Mouse (Mus musculus) liver, adult 2 months (tissue): ENCODE results near the gene Eif3f. TPM values are rescaled to one million over a fixed set of nuclear protein-coding genes. Genes with fewer than 3 reads are reported as not detected.

Source experiments
- DNase-seq: peaks from one replicate; pipeline ENCODE4 v3.0.0-alpha.2; 2011; ENCODE audit warnings: low read depth, low spot score; ENCODE audit errors: extremely low read depth
- H3K27ac ChIP-seq: fragments of 200-500 bp; replicated peaks from 2 replicates; pipeline ENCODE4 v1.5.1; 2012; ENCODE audit warnings: low read depth, mild to moderate bottlenecking, control low read depth, inconsistent platforms, low read length; ENCODE audit not compliant: insufficient read depth
- H3K27me3 ChIP-seq: fragments of 200-500 bp; 2 replicates; pipeline ENCODE4 v1.6.1; 2012; ENCODE audit warnings: mild to moderate bottlenecking, moderate library complexity, low read length, inconsistent platforms; ENCODE audit not compliant: control insufficient read depth, insufficient read depth
- H3K36me3 ChIP-seq: fragments of 200-500 bp; 2 replicates; pipeline ENCODE4 v1.6.1; 2012; ENCODE audit warnings: low read length, inconsistent platforms; ENCODE audit not compliant: control insufficient read depth, insufficient read depth
- H3K4me1 ChIP-seq: fragments of 200-500 bp; 2 replicates; pipeline ENCODE4 v1.6.1; 2011; ENCODE audit warnings: low read length; ENCODE audit not compliant: control insufficient read depth, insufficient read depth
- H3K4me3 ChIP-seq: fragments of 200-500 bp; 2 replicates; pipeline ENCODE4 v1.5.1; 2011; ENCODE audit warnings: low read depth, mild to moderate bottlenecking, control low read depth, low read length, moderate library complexity; ENCODE audit not compliant: insufficient read depth
- H3K79me2 ChIP-seq: fragments of 200-500 bp; 2 replicates; pipeline ENCODE4 v1.6.1; 2012; ENCODE audit warnings: inconsistent platforms, mild to moderate bottlenecking, low read length, moderate library complexity; ENCODE audit not compliant: control insufficient read depth, insufficient read depth
- H3K9ac ChIP-seq: fragments of 200-500 bp; 2 replicates; pipeline ENCODE4 v1.6.1; 2012; ENCODE audit warnings: low read depth, mild to moderate bottlenecking, control low read depth, inconsistent platforms, low read length
- CTCF ChIP-seq: fragments of 200-500 bp; IDR thresholded peaks from 2 replicates; pipeline ENCODE4 v1.5.1; 2011; ENCODE audit warnings: low read depth, low read length, control low read depth
- POLR2A ChIP-seq: fragments of 200-500 bp; IDR thresholded peaks from 2 replicates; pipeline ENCODE4 v1.6.1; 2011; ENCODE audit warnings: low read length, control low read depth; ENCODE audit not compliant: insufficient read depth; ENCODE audit errors: extremely low read depth
- WGBS: fragments of 180-500 bp; shearing (Covaris S2); methylation state at CpG from one replicate; pipeline ENCODE4 v1.1.7; 2018; 5-methylcytosine and 5-hydroxymethylcytosine counted together
- polyA plus RNA-seq: library from polyadenylated mRNA; depleted of rRNA; stranded (reverse); fragments of >200 nt; gene quantifications from 2 replicates; pipeline ENCODE4 v1.2.3, GENCODE M21; 2012
- total RNA-seq: library from RNA; depleted of rRNA; stranded (reverse); fragments of >200 nt; gene quantifications from 2 replicates; pipeline ENCODE4 v1.2.3, GENCODE M21; 2014

The Eif3f gene
- total and polyA plus RNA-seq, 2 experiments = 20.6 to 47.2 TPM

- no peak for DNase-seq
Measured at GRCm38 (mm10) chr7:108952801-108953200, 18.6 kb downstream of the Eif3f start.

GRCm38 (mm10) chr7:108954185-108954584, 20.0 kb downstream of the Eif3f start:
- H3K9ac ChIP-seq = no peak overlapping the region
- H3K27ac ChIP-seq = no peak overlapping the region
- WGBS = 46% methylated on average over 4 of the region's 4 CpGs
- peak; percentile 32 for DNase-seq
- peak; percentile 39; the same call in 1 of the 2 replicates for TF ChIP-seq CTCF
- TF ChIP-seq POLR2A = no peak
- no peaks in the 10 kb centered on the region; the same call in 1 of the 2 replicates for H3K27me3 ChIP-seq
- H3K4me1 ChIP-seq = no peaks in the 10 kb centered on the region
- no peak overlapping the region for H3K4me3 ChIP-seq
- H3K79me2 ChIP-seq = no peaks in the 10 kb centered on the region
- no peaks in the 10 kb centered on the region for H3K36me3 ChIP-seq

More at GRCm38 (mm10) chr7:108952801-108953200, 18.6 kb downstream of the Eif3f start:
- H3K27me3 ChIP-seq = no peaks in the 10 kb centered on the region; the same call in 1 of the 2 replicates
- no peak overlapping the region for H3K9ac ChIP-seq
- H3K79me2 ChIP-seq = no peaks in the 10 kb centered on the region
- no peak overlapping the region for H3K27ac ChIP-seq
- no peaks in the 10 kb centered on the region for H3K36me3 ChIP-seq
- TF ChIP-seq CTCF (no peak), POLR2A (no peak)
- H3K4me3 ChIP-seq = no peak overlapping the region
- no peaks in the 10 kb centered on the region for H3K4me1 ChIP-seq
- 75% methylated on average over 6 of the region's 6 CpGs for WGBS

DNA sequence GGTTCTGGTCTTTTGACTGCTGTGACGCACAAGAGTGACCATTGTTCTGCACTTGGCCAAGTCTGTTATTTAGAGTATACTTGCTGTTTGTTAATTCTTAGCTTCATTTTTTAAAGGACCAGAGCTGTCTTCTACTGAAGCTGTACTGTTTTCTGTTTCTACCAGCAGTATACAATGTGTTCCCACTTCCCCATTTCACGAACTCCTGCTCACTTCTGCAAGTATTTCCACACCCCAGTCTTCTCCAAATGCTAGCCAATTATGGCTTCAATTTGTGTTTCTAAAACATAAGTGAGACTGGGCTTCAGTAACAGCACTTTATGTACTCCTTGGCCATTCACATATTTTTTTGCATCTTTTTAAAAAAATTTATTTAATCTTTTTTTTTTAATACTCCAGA, 23.5 kb downstream of the Eif3f start:
- H3K79me2 ChIP-seq = no peaks in the 10 kb centered on the region
- no peak overlapping the region for H3K4me3 ChIP-seq
- TF ChIP-seq POLR2A (no peak), CTCF (no peak)
- no peaks in the 10 kb centered on the region for H3K4me1 ChIP-seq
- H3K27ac ChIP-seq = no peak overlapping the region
- H3K27me3 ChIP-seq = no peaks in the 10 kb centered on the region
- no peak for DNase-seq
- WGBS = 74% methylated on average over 2 of the region's 2 CpGs
- no peaks in the 10 kb centered on the region for H3K36me3 ChIP-seq
- no peak overlapping the region for H3K9ac ChIP-seq

- Histone ChIP-seq H3K79me2 (no peaks in the 10 kb centered on the region), H3K4me3 (no peak overlapping the region), H3K4me1 (no peaks in the 10 kb centered on the region), H3K27ac (no peak overlapping the region), H3K27me3 (no peaks in the 10 kb centered on the region), H3K36me3 (no peaks in the 10 kb centered on the region), H3K9ac (no peak overlapping the region)
- no peak for DNase-seq
- TF ChIP-seq CTCF = no peak
- TF ChIP-seq POLR2A = no peak
- WGBS = 18% methylated on average over 2 of the region's 2 CpGs
Measured at GRCm38 (mm10) chr7:108965968-108966367, 31.8 kb downstream of the Eif3f start.

DNA sequence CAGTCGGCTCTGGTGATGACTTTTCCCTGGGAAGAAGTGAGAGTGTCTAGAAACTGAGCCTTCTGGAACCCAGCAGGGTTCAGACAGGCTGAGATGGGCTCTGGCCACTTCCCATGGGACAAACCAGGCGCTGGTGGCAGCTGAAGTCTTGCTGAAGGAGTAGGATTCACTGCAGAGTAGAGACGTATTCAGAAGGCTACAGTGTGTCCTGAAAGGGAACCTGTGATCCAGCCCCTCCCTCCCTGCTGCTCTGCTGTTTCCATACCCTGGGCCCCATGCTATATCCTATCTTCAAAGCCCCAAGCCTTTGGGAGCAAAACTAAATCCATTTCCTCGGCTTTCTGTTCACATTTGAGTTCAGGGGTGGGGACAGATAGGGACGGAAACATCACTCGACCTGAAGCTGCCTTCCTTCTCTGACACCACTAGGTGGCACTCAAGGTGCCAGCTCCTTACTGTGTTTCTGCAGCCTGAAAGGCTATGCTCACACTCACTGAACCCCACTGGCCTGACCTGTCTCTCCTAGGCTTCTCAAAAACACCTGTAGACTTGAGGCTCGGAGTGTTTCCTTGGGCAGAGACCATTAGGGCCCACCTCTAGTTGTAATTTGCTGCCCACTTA, 32.6 kb downstream of the Eif3f start:
- DNase-seq = peak; percentile 21
- TF ChIP-seq POLR2A (no peak), CTCF (peak; percentile 82)
- 29% methylated on average over 7 of the region's 7 CpGs for WGBS

DNA sequence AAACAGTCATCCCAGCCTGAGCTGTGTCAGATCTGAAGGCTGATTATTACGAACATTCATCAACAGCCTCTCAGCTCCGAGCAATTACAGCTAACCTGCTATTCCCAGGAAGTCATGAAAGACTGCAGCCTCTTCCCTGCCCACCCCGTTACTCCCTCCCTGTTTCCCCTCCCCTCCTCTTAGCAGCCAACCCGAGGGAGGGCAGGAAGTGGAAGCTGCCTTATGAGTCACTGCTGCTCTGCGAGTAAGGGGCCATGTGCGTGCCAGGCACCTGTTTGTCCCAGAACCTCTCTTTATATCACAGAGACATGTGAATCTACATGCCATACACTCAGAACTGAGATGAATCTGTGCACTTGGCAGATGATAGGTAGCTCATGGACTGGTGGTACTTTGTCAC, 34.0 kb downstream of the Eif3f start:
- H3K9ac ChIP-seq = no peak overlapping the region
- H3K27ac ChIP-seq = no peak overlapping the region
- no peak for DNase-seq
- no peaks in the 10 kb centered on the region for H3K36me3 ChIP-seq
- H3K79me2 ChIP-seq = no peaks in the 10 kb centered on the region
- H3K27me3 ChIP-seq = no peaks in the 10 kb centered on the region
- TF ChIP-seq POLR2A (no peak), CTCF (no peak)
- no peaks in the 10 kb centered on the region for H3K4me1 ChIP-seq
- no peak overlapping the region for H3K4me3 ChIP-seq
- WGBS = 51% methylated on average over 6 of the region's 6 CpGs

More for the DNA sequence above, 32.6 kb downstream of the Eif3f start:
- Histone ChIP-seq H3K36me3 (no peaks in the 10 kb centered on the region), H3K27ac (no peak overlapping the region), H3K4me3 (no peak overlapping the region), H3K27me3 (no peaks in the 10 kb centered on the region), H3K79me2 (no peaks in the 10 kb centered on the region), H3K4me1 (no peaks in the 10 kb centered on the region), H3K9ac (no peak overlapping the region)
